Mouse (Mus musculus): ENCODE results near the gene Fate1.
"Not testable (repeated sequence)": the region's sequence is repeated elsewhere in the genome, so short reads cannot be mapped to it uniquely, and the experiment has no call there.

DNA sequence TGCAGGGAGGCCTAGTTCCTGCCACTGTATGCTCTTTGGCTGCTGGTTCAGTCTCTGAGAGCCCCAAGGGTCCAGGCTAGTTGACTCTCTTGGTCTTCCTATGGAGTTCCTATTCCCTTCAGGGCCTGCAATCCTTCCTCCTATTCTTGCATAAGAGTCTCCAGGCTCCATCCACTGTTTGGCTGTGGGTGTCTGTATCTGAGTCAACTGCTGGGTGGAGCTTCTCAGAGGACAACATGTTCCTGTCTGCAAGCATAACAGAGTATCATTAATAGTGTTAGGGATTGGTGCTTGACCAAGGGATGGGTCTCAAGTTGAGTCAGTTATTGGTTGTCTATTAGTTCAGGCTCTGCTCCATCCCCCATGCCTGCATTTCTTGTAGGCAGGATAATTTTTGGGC, 4.9 kb downstream of the Fate1 start:
- TF ChIP-seq CTCF (IDR thresholded peaks at IDR 0.05; ENCODE audit: control insufficient read depth, insufficient read depth, insufficient replicate concordance, low read depth, low read length); POLR2A (IDR thresholded peaks at IDR 0.05; ENCODE audit: control insufficient read depth, low read depth, low read length): not testable (repeated sequence)
